Mouse (Mus musculus) liver, embryonic 14.5 days (tissue): ENCODE measurements around the gene Mageb5. TPM values are rescaled to one million over a fixed set of nuclear protein-coding genes. Genes with fewer than 3 reads are reported as not detected.
"Not testable (repeated sequence)": the region's sequence is repeated elsewhere in the genome, so short reads cannot be mapped to it uniquely, and the experiment has no call there.

Experiments
- ATAC-seq: fragments of 200-750 bp; cut with Nextera tagmentation; 2 replicates; pipeline ENCODE4 v1.8.0; 2017; ENCODE audit warnings: moderate number of reproducible peaks, mild to moderate bottlenecking, moderate library complexity; ENCODE audit not compliant: insufficient read depth
- DNase-seq, 3 experiments: peaks; one replicate each; pipeline ENCODE4 v3.0.0-alpha.2; 2012 to 2013; ENCODE audit warnings: low read depth in 3 of 3, low spot score in 3 of 3
- H3K27ac ChIP-seq: fragments of 300-500 bp; sonication (generic); 2 replicates; pipeline ENCODE4 v1.5.1; 2014; ENCODE audit warnings: moderate library complexity, mild to moderate bottlenecking, control low read depth, inconsistent platforms
- H3K27me3 ChIP-seq: fragments of 300-500 bp; sonication (generic); 2 replicates; pipeline ENCODE4 v1.6.1; 2014; ENCODE audit warnings: mild to moderate bottlenecking, low read length, moderate library complexity; ENCODE audit not compliant: control insufficient read depth, insufficient read depth
- H3K36me3 ChIP-seq: fragments of 300-500 bp; sonication (generic); replicated peaks from 2 replicates; pipeline ENCODE4 v1.6.1; 2014; ENCODE audit warnings: low read depth; ENCODE audit not compliant: control insufficient read depth, insufficient read depth
- H3K4me1 ChIP-seq, 2 experiments: fragments of 200-500 bp in 1 of 2; fragments of 300-500 bp in 1 of 2; sonication (generic) in 1 of 2; replicated peaks; 2 replicates each; pipeline ENCODE4 v1.6.1; 2012 to 2014; ENCODE audit warnings: antibody characterized with exemption in 1 of 2, inconsistent platforms in 1 of 2, low read length in 1 of 2; ENCODE audit not compliant: control insufficient read depth in 2 of 2, insufficient read depth in 2 of 2
- H3K4me2 ChIP-seq: fragments of 300-500 bp; sonication (generic); 2 replicates; pipeline ENCODE4 v1.6.1; 2014; ENCODE audit warnings: low read depth, mild to moderate bottlenecking, control low read depth, moderate library complexity
- H3K4me3 ChIP-seq, 2 experiments: fragments of 200-500 bp in 1 of 2; fragments of 300-500 bp in 1 of 2; sonication (generic) in 1 of 2; 2 replicates each; pipeline ENCODE4 v1.5.1; 2012 to 2014; ENCODE audit warnings: low read depth in 2 of 2, low read length in 2 of 2, mild to moderate bottlenecking in 2 of 2, control low read depth in 1 of 2, inconsistent platforms in 1 of 2, moderate library complexity in 1 of 2; ENCODE audit not compliant: insufficient read depth in 1 of 2
- H3K9ac ChIP-seq: fragments of 300-500 bp; sonication (generic); replicated peaks from 2 replicates; pipeline ENCODE4 v1.6.1; 2014; ENCODE audit warnings: mild to moderate bottlenecking, control low read depth, moderate library complexity
- H3K9me3 ChIP-seq: fragments of 300-500 bp; sonication (generic); 2 replicates; pipeline ENCODE4 v1.6.1; 2016; ENCODE audit warnings: low read length, mixed read lengths; ENCODE audit not compliant: control insufficient read depth
- WGBS: fragments of 180-500 bp; shearing (Covaris S2); extraction: QIAGEN DNeasy Blood & Tissue Kit; methylation state at CpG from one replicate; pipeline ENCODE4 v1.1.7; 2014; ENCODE audit not compliant: insufficient replicate concordance; 5-methylcytosine and 5-hydroxymethylcytosine counted together
- polyA plus RNA-seq, 2 experiments: library from polyadenylated mRNA; depleted of rRNA in 1 of 2; stranded (reverse) in 1 of 2; unstranded in 1 of 2; fragments of >200 nt; fragmentation: Nextera tagmentation in 1 of 2; extraction: Ambion mirVana in 1 of 2; gene quantifications; 2 replicates each; pipeline versions ENCODE4 v1.2.1 to v1.2.3; 2012 to 2014

Mageb5 gene
- polyA plus RNA-seq (2012; rRNA removed) (not detected in 2 replicates), polyA plus RNA-seq (2014; fragmentation: Nextera tagmentation; extraction: Ambion mirVana) (not detected in 2 replicates)

- not testable (repeated sequence) for H3K4me1 ChIP-seq, H3K27ac ChIP-seq, H3K4me3 ChIP-seq, H3K36me3 ChIP-seq, DNase-seq, H3K9me3 ChIP-seq, ATAC-seq, H3K27me3 ChIP-seq, H3K4me2 ChIP-seq, H3K9ac ChIP-seq
- WGBS: 59% methylated on average over 1 of the region's 1 CpGs
Measured at GRCm38 (mm10) chrX:91782918-91783317, at the start of gene Mageb5. TSS of gene Mageb5 (minus strand) at chrX:91783018.

- H3K9ac ChIP-seq, H3K4me3 ChIP-seq, ATAC-seq, H3K4me2 ChIP-seq, H3K27ac ChIP-seq, H3K9me3 ChIP-seq, H3K4me1 ChIP-seq, H3K27me3 ChIP-seq, DNase-seq, H3K36me3 ChIP-seq: not testable (repeated sequence)
- WGBS: no CpG with 5 or more reads among the region's 1 CpGs
Measured at GRCm38 (mm10) chrX:91759591-91760226, 23.1 kb downstream of the Mageb5 start.

Other genes starting within 250 kb of the Mageb5 start
- gene 1700084M14Rik, start 207.1 kb downstream of the Mageb5 start, polyA plus RNA-seq (2012; rRNA removed): not detected in 2 replicates
- gene 1700084M14Rik, start 207.1 kb downstream of the Mageb5 start, polyA plus RNA-seq (2014; fragmentation: Nextera tagmentation; extraction: Ambion mirVana): not detected in 2 replicates
- not detected in 2 replicates for gene Gm14781, start 150.8 kb downstream of the Mageb5 start, polyA plus RNA-seq (2012; rRNA removed)
- gene Gm14781, start 150.8 kb downstream of the Mageb5 start, polyA plus RNA-seq (2014; fragmentation: Nextera tagmentation; extraction: Ambion mirVana): not detected in 2 replicates
- gene Mageb1, start 233.3 kb upstream of the Mageb5 start, polyA plus RNA-seq (2012; rRNA removed): not detected in 2 replicates
- not detected in 2 replicates for gene Mageb1, start 233.3 kb upstream of the Mageb5 start, polyA plus RNA-seq (2014; fragmentation: Nextera tagmentation; extraction: Ambion mirVana)